Mouse (Mus musculus): ENCODE measurements at regions not wholly inside any gene's neighbourhood (a gene's known extent, or its start where the extent isn't known, plus 50 kb on each side); places are given as distances from the start of the nearest gene placed in this dataset.

DNA sequence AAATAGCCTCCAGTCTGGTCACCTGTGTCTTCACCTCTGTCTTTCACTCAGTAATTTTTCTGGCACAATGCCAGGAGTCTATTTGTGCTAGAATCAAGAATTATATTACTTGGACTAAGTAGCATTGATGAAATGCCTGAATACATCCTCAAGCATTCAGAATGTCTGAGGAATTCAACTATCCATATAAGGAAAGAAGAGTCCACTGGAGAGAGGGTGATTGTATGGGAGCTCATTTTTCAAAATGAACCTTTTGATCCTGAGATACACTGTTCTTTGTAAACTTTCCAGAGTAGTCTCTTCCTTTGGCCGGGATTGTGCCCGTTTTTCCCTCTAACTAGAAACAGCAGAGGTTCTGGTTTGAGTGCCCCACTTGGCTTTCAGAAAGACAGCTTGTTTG is 367.0 kb upstream of the Kif18a start:
- DNase-seq (ENCODE audit: low read depth, low spot score) = no peak

- DNase-seq (ENCODE audit: low read depth, low spot score) = no peak
Observed at GRCm38 (mm10) chr2:108913967-108914366, 366.6 kb upstream of the Kif18a start.

DNA sequence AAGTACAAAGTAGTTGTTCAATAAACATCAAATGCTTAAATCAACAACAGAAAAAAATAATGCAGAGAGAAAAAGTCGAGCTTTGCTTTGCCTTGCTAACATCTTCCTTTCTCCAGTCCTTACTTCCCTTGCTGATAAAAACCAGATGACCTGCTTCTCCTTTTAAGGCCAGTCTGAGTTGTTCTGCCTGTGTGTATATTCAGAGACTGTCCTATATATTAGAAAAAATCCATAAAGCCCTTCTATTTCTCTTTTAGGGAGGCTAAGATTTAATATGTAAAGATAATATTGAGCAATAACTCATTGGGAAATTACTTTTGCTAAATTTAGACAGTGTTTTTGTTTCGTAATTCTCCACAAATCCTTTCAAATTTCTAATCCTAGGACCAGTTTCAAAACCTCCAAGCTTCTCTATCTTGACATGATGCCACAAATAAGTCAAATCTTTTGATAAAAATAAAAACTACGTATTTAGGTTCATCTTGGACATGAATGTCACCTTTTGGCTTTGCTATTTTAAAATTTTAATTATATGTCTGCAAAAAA is 361.0 kb upstream of the Kif18a start:
- DNase-seq (ENCODE audit: low read depth, low spot score) = no peak

DNA sequence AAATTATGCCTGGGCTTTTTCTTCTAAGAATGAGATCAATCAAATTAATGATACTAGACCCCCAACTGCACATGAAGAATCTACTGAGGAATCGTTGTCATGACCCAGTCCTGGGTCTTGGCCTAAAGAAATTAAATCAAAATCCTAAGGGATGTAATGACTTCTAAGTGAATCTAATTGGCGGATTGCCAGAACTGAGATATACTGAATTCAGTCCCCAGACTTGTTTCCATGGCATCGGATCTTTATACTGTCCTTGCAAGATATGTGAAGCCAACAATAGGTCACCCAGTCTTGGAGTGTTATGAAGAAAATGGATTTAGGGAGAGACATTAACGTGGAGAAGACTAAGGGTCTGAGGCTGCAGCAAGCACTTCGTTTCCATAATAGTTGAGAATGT is 360.4 kb upstream of the Kif18a start:
- DNase-seq (ENCODE audit: low read depth, low spot score) = no peak

DNA sequence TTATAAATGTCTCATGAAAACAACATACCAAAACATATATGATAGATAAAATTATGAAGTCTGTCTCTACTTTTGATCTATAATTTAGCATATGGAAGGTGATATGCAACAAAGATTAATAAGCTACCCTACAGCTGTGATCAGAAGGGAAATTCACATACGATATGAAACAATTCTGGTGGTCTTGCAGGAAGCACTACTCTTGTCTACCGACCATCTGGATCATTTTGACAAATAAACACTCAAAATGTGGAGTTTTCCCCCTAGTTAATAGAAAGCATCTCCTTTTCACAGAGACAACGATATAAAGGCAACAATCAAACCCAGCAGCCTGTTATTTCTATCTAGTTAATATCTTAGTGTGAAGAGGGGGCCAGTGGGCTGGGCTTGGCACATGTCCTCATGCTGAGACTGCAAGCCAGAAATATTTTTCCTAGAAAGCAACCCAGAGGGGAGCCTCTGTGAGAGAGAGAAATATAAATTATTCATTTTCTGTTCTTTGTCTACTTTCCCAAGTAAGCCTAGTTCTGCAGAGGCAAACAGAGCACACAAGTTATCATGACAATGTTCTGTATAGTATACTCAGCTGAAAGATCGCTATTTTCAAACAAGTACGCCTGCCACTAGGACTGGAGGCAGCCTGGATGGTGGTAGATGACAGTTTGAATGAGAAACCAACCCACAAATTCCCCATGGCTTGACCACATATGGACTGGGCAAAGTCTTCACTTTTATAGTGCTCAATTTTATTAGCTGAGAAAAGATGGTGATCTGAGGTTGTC is 344.4 kb upstream of the Kif18a start:
- DNase-seq (ENCODE audit: low read depth, low spot score) = no peak

- DNase-seq (ENCODE audit: low read depth, low spot score) = no peak
Observed at GRCm38 (mm10) chr2:108980921-108981320, 299.6 kb upstream of the Kif18a start.

DNA sequence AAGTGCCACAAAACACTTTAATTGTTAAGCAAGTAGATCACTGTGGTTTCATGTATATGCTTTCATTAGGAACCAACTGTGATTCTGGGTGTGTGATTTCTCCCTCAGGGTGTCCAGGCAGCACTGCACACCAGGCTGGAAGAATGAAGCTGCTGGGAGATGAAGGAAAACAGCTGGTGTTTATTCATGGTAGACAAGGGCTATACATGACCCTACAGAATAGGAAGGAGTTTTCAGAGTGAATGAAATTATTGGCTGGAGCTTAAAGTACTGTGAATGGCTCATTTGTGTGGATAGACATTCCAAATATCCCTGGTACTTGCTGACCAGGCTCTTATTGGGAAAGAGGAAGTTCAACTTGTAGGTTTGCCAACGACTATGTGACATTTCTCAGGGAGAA is 264.3 kb upstream of the Kif18a start:
- no peak for DNase-seq (ENCODE audit: low read depth, low spot score)

- no peak for DNase-seq (ENCODE audit: low read depth, low spot score)
Observed at GRCm38 (mm10) chr2:109017018-109017707, 263.4 kb upstream of the Kif18a start.

- no peak for DNase-seq (ENCODE audit: low read depth, low spot score)
Observed at GRCm38 (mm10) chr2:109038131-109038695, 242.3 kb upstream of the Kif18a start.

All from A20 (cell line).